Mouse (Mus musculus) heart, adult 2 months (tissue): ENCODE results near the gene Tbrg4.

Source experiments
- CTCF ChIP-seq: fragments of 200-600 bp; IDR thresholded peaks from 2 replicates; pipeline ENCODE4 v1.8.1; 2022; ENCODE audit warnings: antibody characterized with exemption, mild to moderate bottlenecking, moderate library complexity
- EP300 ChIP-seq: fragments of 200-500 bp; IDR thresholded peaks from 2 replicates; pipeline ENCODE4 v1.6.1; 2011; ENCODE audit warnings: low read depth, low read length, control low read depth; ENCODE audit not compliant: insufficient read depth
- POLR2A ChIP-seq: fragments of 200-500 bp; IDR thresholded peaks from 2 replicates; pipeline ENCODE4 v1.6.1; 2011; ENCODE audit warnings: mild to moderate bottlenecking, low read depth, low read length, control low read depth; ENCODE audit not compliant: insufficient read depth

- TF ChIP-seq POLR2A, result no peak
- TF ChIP-seq CTCF, result no peak
- no peak for TF ChIP-seq EP300
These were observed 26.7 kb downstream of the Tbrg4 start for GRCm38 (mm10) chr11:6599011-6599681.
